Mouse (Mus musculus): ENCODE results near the gene Nfam1. TPM values are rescaled to one million over a fixed set of nuclear protein-coding genes. Genes with fewer than 3 reads are reported as not detected.

Gene Nfam1
- polyA plus RNA-seq, 1 experiment, result 9.8 TPM

- Histone ChIP-seq H3K27me3 (ENCODE audit: control insufficient read depth, insufficient read depth, low read length) (no peaks in the 10 kb centered on the region), H3K4me3 (ENCODE audit: control insufficient read depth, insufficient read depth, low read length) (no peak overlapping the region), H3K27ac (ENCODE audit: control insufficient read depth, insufficient read depth, low read length) (no peak overlapping the region), H3K36me3 (ENCODE audit: control insufficient read depth, insufficient read depth, low read length) (no peaks in the 10 kb centered on the region), H3K4me1 (replicated peaks; ENCODE audit: control insufficient read depth, insufficient read depth, low read length) (no peaks in the 10 kb centered on the region; the same call in 1 of the 2 replicates)
- no peak for TF ChIP-seq POLR2A (IDR thresholded peaks at IDR 0.05; ENCODE audit: control insufficient read depth, extremely low read depth, insufficient read depth, low read length, poor library complexity)
- TF ChIP-seq CTCF (IDR thresholded peaks at IDR 0.05; ENCODE audit: borderline replicate concordance, control insufficient read depth, extremely low read depth, insufficient read depth, low read length, poor library complexity), result no peak
- WGBS, result 95% methylated on average over 8 of the region's 8 CpGs
- DNase-seq, result no peak
Observed at GRCm38 (mm10) chr15:82950246-82950645, 82.9 kb downstream of the Nfam1 start.

- H3K4me3 ChIP-seq (ENCODE audit: control insufficient read depth, insufficient read depth, low read length), result no peak overlapping the region
- no peaks in the 10 kb centered on the region for H3K36me3 ChIP-seq (ENCODE audit: control insufficient read depth, insufficient read depth, low read length)
- DNase-seq, result no peak
- WGBS, result 85% methylated on average over 5 of the region's 5 CpGs
- no peak for TF ChIP-seq CTCF (IDR thresholded peaks at IDR 0.05; ENCODE audit: borderline replicate concordance, control insufficient read depth, extremely low read depth, insufficient read depth, low read length, poor library complexity)
- no peak for TF ChIP-seq POLR2A (IDR thresholded peaks at IDR 0.05; ENCODE audit: control insufficient read depth, extremely low read depth, insufficient read depth, low read length, poor library complexity)
- H3K27me3 ChIP-seq (ENCODE audit: control insufficient read depth, insufficient read depth, low read length), result no peaks in the 10 kb centered on the region
- no peaks in the 10 kb centered on the region; the same call in 1 of the 2 replicates for H3K4me1 ChIP-seq (replicated peaks; ENCODE audit: control insufficient read depth, insufficient read depth, low read length)
- no peak overlapping the region for H3K27ac ChIP-seq (ENCODE audit: control insufficient read depth, insufficient read depth, low read length)
Observed at GRCm38 (mm10) chr15:82947431-82947830, 85.7 kb downstream of the Nfam1 start.

- TF ChIP-seq CTCF (IDR thresholded peaks at IDR 0.05; ENCODE audit: borderline replicate concordance, control insufficient read depth, extremely low read depth, insufficient read depth, low read length, poor library complexity) (no peak), POLR2A (IDR thresholded peaks at IDR 0.05; ENCODE audit: control insufficient read depth, extremely low read depth, insufficient read depth, low read length, poor library complexity) (no peak)
- Histone ChIP-seq H3K4me1 (replicated peaks; ENCODE audit: control insufficient read depth, insufficient read depth, low read length) (no peaks in the 10 kb centered on the region), H3K36me3 (ENCODE audit: control insufficient read depth, insufficient read depth, low read length) (no peaks in the 10 kb centered on the region), H3K27ac (ENCODE audit: control insufficient read depth, insufficient read depth, low read length) (no peak overlapping the region), H3K27me3 (ENCODE audit: control insufficient read depth, insufficient read depth, low read length) (no peaks in the 10 kb centered on the region), H3K4me3 (ENCODE audit: control insufficient read depth, insufficient read depth, low read length) (no peak overlapping the region)
- DNase-seq, result no peak
- 89% methylated on average over 9 of the region's 9 CpGs for WGBS
Observed at GRCm38 (mm10) chr15:82944479-82945195, 88.5 kb downstream of the Nfam1 start.

Other genes with a start within 250 kb of the Nfam1 start
- gene Cyp2d26, start 239.0 kb downstream of the Nfam1 start, polyA plus RNA-seq (2012; rRNA removed), result 0.57 and 3.7 TPM in 2 replicates
- gene Tcf20, start 45.4 kb downstream of the Nfam1 start, polyA plus RNA-seq (2012; rRNA removed), result 48.7 and 69.3 TPM in 2 replicates
- gene Serhl, start 56.2 kb upstream of the Nfam1 start, polyA plus RNA-seq (2012; rRNA removed), result 64.9 and 82.9 TPM in 2 replicates
- 168 and 179 TPM in 2 replicates for gene Rrp7a, start 89.5 kb upstream of the Nfam1 start, polyA plus RNA-seq (2012; rRNA removed)
- 108 and 123 TPM in 2 replicates for gene Poldip3, start 116.1 kb upstream of the Nfam1 start, polyA plus RNA-seq (2012; rRNA removed)
- 60.5 and 61.7 TPM in 2 replicates for gene Cyb5r3, start 139.3 kb upstream of the Nfam1 start, polyA plus RNA-seq (2012; rRNA removed)
- 5.4 and 6.4 TPM in 2 replicates for gene A4galt, start 218.5 kb upstream of the Nfam1 start, polyA plus RNA-seq (2012; rRNA removed)

Data from thymus, adult 2 months (tissue).